Mouse (Mus musculus): ENCODE results near the gene Mas1. TPM values are rescaled to one million over a fixed set of nuclear protein-coding genes. Genes with fewer than 3 reads are reported as not detected.

Gene Mas1
- polyA plus RNA-seq (2015; fragmentation: Illumina TruSeq; extraction: RNeasy Lipid Tissue Mini Kit (QIAGEN cat#74804); ENCODE audit: insufficient read depth, low replicate concordance) = not detected

DNA sequence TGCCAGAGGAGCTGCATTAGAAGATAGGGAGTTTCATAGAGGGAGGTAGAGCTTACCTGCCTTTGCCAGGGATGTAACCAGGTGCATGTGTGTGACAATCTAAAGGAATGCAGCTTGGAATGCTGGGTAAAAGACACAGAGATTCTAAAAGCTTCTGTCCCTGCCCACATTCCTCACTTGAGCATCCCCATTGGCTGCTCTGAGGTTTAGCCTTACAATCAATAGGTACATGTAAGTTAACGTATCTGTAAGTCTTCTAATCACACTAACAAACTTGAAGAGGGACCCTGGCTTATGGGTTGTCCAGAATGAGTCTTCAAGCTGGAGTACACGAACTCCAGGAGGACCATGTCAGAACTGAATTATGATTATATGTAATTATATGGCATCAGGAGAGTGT lies at the start of gene Mas1:
Gene Mas1 (minus strand): TSS at position 101 of the 400 bp plus-strand sequence.

GRCm38 (mm10) chr17:12915881-12916583 lies 48.1 kb upstream of the Mas1 start, which contains the start of gene Mrpl18:
Gene Mrpl18 (minus strand): TSS chr17:12916345.

DNA sequence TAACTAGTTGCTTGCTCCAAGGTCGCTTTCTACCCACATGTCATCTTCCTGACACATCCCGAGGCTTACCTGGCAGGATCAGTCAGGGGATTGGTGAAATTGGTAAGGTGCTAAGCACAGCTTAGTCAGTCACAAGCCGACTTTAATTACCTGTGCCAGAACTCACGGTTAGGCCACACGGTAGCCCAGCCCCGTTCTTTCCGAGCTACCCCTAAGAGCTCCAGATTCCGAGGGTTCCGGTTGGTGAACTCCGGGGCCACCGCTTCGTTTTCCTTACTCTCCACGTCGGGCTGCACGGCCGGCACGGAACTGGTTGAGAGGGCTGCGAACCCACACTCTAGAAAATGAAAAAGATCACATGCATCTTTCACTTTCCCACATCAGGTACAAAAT lies 47.5 kb upstream of the Mas1 start, which contains the start of gene Tcp1:
Gene Tcp1 (plus strand): TSS at position 214 of the 393 bp plus-strand sequence.

GRCm38 (mm10) chr17:12909361-12910280 lies 41.7 kb upstream of the Mas1 start, which contains the start of gene Pnldc1:
Gene Pnldc1 (minus strand): TSS chr17:12910230.

GRCm38 (mm10) chr17:12875734-12876133 lies 7.8 kb upstream of the Mas1 start, which contains the start of gene Mrgprh:
Gene Mrgprh (plus strand): TSS chr17:12876034.

Other genes with a start within 250 kb of the Mas1 start
- gene Slc22a1, start 192.3 kb downstream of the Mas1 start, polyA plus RNA-seq (2015; fragmentation: Illumina TruSeq; extraction: RNeasy Lipid Tissue Mini Kit (QIAGEN cat#74804); ENCODE audit: insufficient read depth, low replicate concordance) = not detected
- 12.9 TPM for gene Igf2r, start 98.5 kb downstream of the Mas1 start, polyA plus RNA-seq (2015; fragmentation: Illumina TruSeq; extraction: RNeasy Lipid Tissue Mini Kit (QIAGEN cat#74804); ENCODE audit: insufficient read depth, low replicate concordance)
- gene Mrgprh, start 7.9 kb upstream of the Mas1 start, polyA plus RNA-seq (2015; fragmentation: Illumina TruSeq; extraction: RNeasy Lipid Tissue Mini Kit (QIAGEN cat#74804); ENCODE audit: insufficient read depth, low replicate concordance) = not detected
- 0.44 TPM for gene Pnldc1, start 42.1 kb upstream of the Mas1 start, polyA plus RNA-seq (2015; fragmentation: Illumina TruSeq; extraction: RNeasy Lipid Tissue Mini Kit (QIAGEN cat#74804); ENCODE audit: insufficient read depth, low replicate concordance)
- gene Tcp1, start 47.6 kb upstream of the Mas1 start, polyA plus RNA-seq (2015; fragmentation: Illumina TruSeq; extraction: RNeasy Lipid Tissue Mini Kit (QIAGEN cat#74804); ENCODE audit: insufficient read depth, low replicate concordance) = 346 TPM
- gene Mrpl18, start 48.2 kb upstream of the Mas1 start, polyA plus RNA-seq (2015; fragmentation: Illumina TruSeq; extraction: RNeasy Lipid Tissue Mini Kit (QIAGEN cat#74804); ENCODE audit: insufficient read depth, low replicate concordance) = 52.6 TPM
- gene Acat3, start 72.5 kb upstream of the Mas1 start, polyA plus RNA-seq (2015; fragmentation: Illumina TruSeq; extraction: RNeasy Lipid Tissue Mini Kit (QIAGEN cat#74804); ENCODE audit: insufficient read depth, low replicate concordance) = not detected
- 20.4 TPM for gene Acat2, start 92.6 kb upstream of the Mas1 start, polyA plus RNA-seq (2015; fragmentation: Illumina TruSeq; extraction: RNeasy Lipid Tissue Mini Kit (QIAGEN cat#74804); ENCODE audit: insufficient read depth, low replicate concordance)
- 184 TPM for gene Wtap, start 126.0 kb upstream of the Mas1 start, polyA plus RNA-seq (2015; fragmentation: Illumina TruSeq; extraction: RNeasy Lipid Tissue Mini Kit (QIAGEN cat#74804); ENCODE audit: insufficient read depth, low replicate concordance)
- gene Sod2, start 138.7 kb upstream of the Mas1 start, polyA plus RNA-seq (2015; fragmentation: Illumina TruSeq; extraction: RNeasy Lipid Tissue Mini Kit (QIAGEN cat#74804); ENCODE audit: insufficient read depth, low replicate concordance) = 43.3 TPM
- gene Gpr31b, start 184.2 kb upstream of the Mas1 start, polyA plus RNA-seq (2015; fragmentation: Illumina TruSeq; extraction: RNeasy Lipid Tissue Mini Kit (QIAGEN cat#74804); ENCODE audit: insufficient read depth, low replicate concordance) = not detected
- gene Tcp10b, start 193.0 kb upstream of the Mas1 start, polyA plus RNA-seq (2015; fragmentation: Illumina TruSeq; extraction: RNeasy Lipid Tissue Mini Kit (QIAGEN cat#74804); ENCODE audit: insufficient read depth, low replicate concordance) = not detected

All from spleen, adult 10 weeks (tissue).